Mouse (Mus musculus): ENCODE results near the gene Pkp4.

- TF ChIP-seq CTCF (IDR thresholded peaks at IDR 0.05; ENCODE audit: borderline replicate concordance, insufficient read depth, low read depth, low read length) (no peak), POLR2A (IDR thresholded peaks at IDR 0.05; ENCODE audit: borderline replicate concordance, insufficient read depth, low read length) (no peak)
These were observed 193.2 kb downstream of the Pkp4 start for GRCm38 (mm10) chr2:59353821-59354220.
